Mouse (Mus musculus): ENCODE measurements around the gene Dus3l.

DNA sequence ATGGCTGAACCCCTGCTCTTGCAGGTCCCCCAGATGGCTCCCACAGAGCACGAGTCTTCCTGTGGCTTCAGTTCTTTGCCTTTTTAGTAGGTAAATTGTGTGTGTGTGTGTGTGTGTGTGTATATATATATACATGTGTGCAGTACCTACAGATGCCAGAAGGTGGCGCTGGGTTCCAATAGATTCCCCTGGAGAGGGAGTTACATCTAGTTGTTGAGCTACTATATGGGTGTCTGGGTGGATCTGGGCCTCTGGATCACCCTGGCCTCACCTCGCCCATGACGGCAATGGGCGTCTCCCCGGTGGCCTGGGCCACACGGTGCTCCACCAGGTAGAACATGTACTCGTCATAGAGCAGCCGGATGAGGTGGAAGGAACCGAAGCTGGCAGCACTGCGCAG, 13.0 kb downstream of the Dus3l start:
- TF ChIP-seq CTCF (conservative IDR thresholded peaks at IDR 0.05; ENCODE audit: low read length) (peak; percentile 77), NANOG (IDR thresholded peaks at IDR 0.05; ENCODE audit: borderline replicate concordance, low read length) (no peak), POU5F1 (IDR thresholded peaks at IDR 0.05; ENCODE audit: borderline replicate concordance, low read length) (no peak)
